Mouse (Mus musculus) liver (tissue): ENCODE measurements around the gene Gjb1.

Experiments
- DNase-seq: peaks from one replicate; pipeline ENCODE4 v3.0.0-alpha.2; 2020; ENCODE audit warnings: mixed read lengths

The Gjb1 gene

GRCm38 (mm10) chrX:101418946-101419724, 43.0 kb downstream of the Gjb1 start:
- DNase-seq: peak; percentile 51

- peak; percentile 88 for DNase-seq
Measured at GRCm38 (mm10) chrX:101419725-101420699, 43.8 kb downstream of the Gjb1 start.

DNA sequence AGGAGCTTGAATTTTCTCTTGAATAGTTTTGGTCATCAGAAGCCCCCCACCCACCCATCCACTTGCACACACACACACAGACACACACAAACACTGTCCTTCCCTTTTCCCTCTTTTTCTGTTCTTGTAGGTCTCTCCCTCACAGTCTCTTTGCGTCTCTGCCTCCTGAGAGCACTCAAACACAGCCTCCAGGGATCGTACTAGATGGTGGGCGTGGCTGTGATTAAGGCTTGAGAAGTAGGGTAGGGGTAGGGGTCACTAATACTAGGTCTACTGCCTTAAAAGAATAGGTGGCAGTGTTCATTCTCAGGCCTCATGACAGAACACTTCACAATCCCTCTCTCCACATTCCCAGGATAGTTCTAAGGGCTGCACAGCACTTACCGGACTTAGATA, 44.5 kb downstream of the Gjb1 start, which contains the start of gene Zmym3:
Zmym3 (minus strand) TSS at position 150 of the 396 bp plus-strand sequence.
- no peak for DNase-seq

- no peak for DNase-seq
Measured at GRCm38 (mm10) chrX:101423462-101423861, 47.3 kb downstream of the Gjb1 start.

DNA sequence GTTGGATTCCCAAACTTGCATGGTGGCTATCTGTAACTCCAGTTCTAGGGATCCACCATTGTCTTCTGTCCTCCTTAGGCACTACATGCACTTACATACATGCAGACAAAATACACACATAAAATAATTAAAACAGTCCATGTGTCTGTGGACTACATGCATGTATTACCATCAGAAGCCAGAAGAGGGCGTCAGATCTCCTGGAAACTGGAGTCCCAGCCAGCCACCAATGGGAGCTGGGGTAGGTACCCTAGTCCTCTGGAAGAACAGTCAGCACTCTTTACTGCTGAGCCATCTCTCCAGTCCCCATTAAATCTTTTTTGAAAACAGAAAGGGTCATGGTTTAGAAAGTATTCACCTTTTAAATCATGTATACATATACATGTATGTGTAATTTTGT, 51.6 kb downstream of the Gjb1 start:
- DNase-seq: peak; percentile 33

- no peak for DNase-seq
Measured at GRCm38 (mm10) chrX:101428785-101429141, 52.6 kb downstream of the Gjb1 start.

GRCm38 (mm10) chrX:101429142-101429949, 53.2 kb downstream of the Gjb1 start, which contains the start of gene Nono:
Gene Nono, plus strand, starts transcription at chrX:101429318.
- DNase-seq: peak; percentile 90

DNA sequence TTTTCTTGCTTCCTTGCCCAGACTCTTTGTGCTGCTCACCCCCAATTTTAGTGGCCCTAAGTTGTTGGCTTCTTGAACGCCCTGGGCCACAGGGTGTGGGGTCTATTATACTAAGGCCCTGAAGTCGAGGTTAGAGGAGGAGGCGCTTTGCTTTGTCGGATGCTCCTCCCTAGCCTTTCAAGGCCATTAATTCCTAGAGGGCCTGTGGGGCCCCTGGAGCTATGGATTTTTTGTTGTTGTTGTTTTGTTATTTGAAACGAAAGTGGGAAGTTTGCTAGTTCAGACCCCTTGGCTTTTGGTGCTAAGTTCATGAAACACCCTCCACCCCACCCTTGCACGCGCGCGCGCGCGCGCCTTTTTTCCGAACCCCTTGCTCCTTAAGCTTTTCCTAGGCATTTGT, 53.8 kb downstream of the Gjb1 start:
- DNase-seq: peak; percentile 49
